Mouse (Mus musculus) heart, postnatal 0 days (tissue): ENCODE measurements around the gene Bola1.

Source experiments
- CTCF ChIP-seq: IDR thresholded peaks from 2 replicates; pipeline ENCODE4 v1.5.1; 2016; ENCODE audit warnings: antibody characterized with exemption, control low read depth, low read depth
- EP300 ChIP-seq: IDR thresholded peaks from 2 replicates; pipeline ENCODE4 v1.6.1; 2016; ENCODE audit warnings: antibody characterized with exemption, low read depth

DNA sequence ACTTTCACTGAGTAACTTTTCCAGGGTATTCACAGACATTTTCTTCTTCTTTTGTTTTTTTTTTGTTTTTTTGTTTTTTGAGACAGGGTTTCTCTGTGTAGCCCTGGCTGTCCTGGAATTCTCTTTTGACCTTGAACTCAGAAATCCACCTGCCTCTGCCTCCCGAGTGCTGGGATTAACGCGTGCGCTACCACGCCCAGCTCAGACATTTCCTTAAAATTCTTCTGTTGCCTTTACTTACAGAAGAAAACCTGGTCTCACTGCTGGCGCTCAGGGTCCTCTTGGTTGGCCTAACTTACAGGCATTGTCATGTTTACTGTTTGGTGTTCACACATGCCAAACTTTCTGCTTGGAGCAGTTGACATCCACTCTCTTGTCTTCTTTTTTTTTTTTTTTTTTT lies 44.3 kb downstream of the Bola1 start:
- TF ChIP-seq CTCF (no peak), EP300 (no peak)
